Mouse (Mus musculus) kidney, postnatal 0 days (tissue): ENCODE data around the gene Ear6. TPM values are rescaled to one million over a fixed set of nuclear protein-coding genes. Genes with fewer than 3 reads are reported as not detected.
"Not testable (repeated sequence)": the region's sequence is repeated elsewhere in the genome, so short reads cannot be mapped to it uniquely, and the experiment has no call there.

Source experiments
- ATAC-seq: fragments of 200-750 bp; cut with Nextera tagmentation; replicated peaks from 2 replicates; pipeline ENCODE4 v1.8.0; 2017; ENCODE audit warnings: low read depth, moderate number of reproducible peaks, moderate TSS enrichment, moderate library complexity; ENCODE audit not compliant: low FRiP score
- DNase-seq: peaks from one replicate; pipeline ENCODE4 v3.0.0-alpha.2; 2016; ENCODE audit warnings: low spot score
- H3K27ac ChIP-seq: fragments of 300-500 bp; sonication (generic); 2 replicates; pipeline ENCODE4 v1.5.1; 2014; ENCODE audit warnings: mild to moderate bottlenecking
- H3K27me3 ChIP-seq: fragments of 300-500 bp; sonication (generic); 2 replicates; pipeline ENCODE4 v1.6.1; 2014; ENCODE audit warnings: low read length, mixed read lengths; ENCODE audit not compliant: insufficient read depth
- H3K36me3 ChIP-seq: fragments of 300-500 bp; sonication (generic); 2 replicates; pipeline ENCODE4 v1.6.1; 2014; ENCODE audit warnings: low read length, mixed read lengths; ENCODE audit not compliant: insufficient read depth
- H3K4me1 ChIP-seq: fragments of 300-500 bp; sonication (generic); replicated peaks from 2 replicates; pipeline ENCODE4 v1.6.1; 2014; ENCODE audit warnings: antibody characterized with exemption, low read length, mixed read lengths; ENCODE audit not compliant: insufficient read depth
- H3K4me2 ChIP-seq: fragments of 300-500 bp; sonication (generic); 2 replicates; pipeline ENCODE4 v1.6.1; 2014; ENCODE audit warnings: mild to moderate bottlenecking, low read length, moderate library complexity, mixed read lengths
- H3K4me3 ChIP-seq: fragments of 300-500 bp; sonication (generic); replicated peaks from 2 replicates; pipeline ENCODE4 v1.5.1; 2014; ENCODE audit warnings: low read depth, low read length
- H3K9ac ChIP-seq: fragments of 300-500 bp; sonication (generic); 2 replicates; pipeline ENCODE4 v1.6.1; 2014; ENCODE audit warnings: low read depth, low read length
- H3K9me3 ChIP-seq: fragments of 300-500 bp; sonication (generic); replicated peaks from 2 replicates; pipeline ENCODE4 v1.6.1; 2016; ENCODE audit warnings: low read length, inconsistent platforms, mixed read lengths
- CTCF ChIP-seq: IDR thresholded peaks from 2 replicates; pipeline ENCODE4 v1.5.1; 2016; ENCODE audit warnings: antibody characterized with exemption, low read depth, mild to moderate bottlenecking, moderate library complexity
- WGBS: fragments of 180-500 bp; shearing (Covaris S2); extraction: QIAGEN DNeasy Blood & Tissue Kit; methylation state at CpG from one replicate; pipeline ENCODE4 v1.1.7; 2014; 5-methylcytosine and 5-hydroxymethylcytosine counted together
- polyA plus RNA-seq: library from polyadenylated mRNA; unstranded; fragments of >200 nt; fragmentation: Nextera tagmentation; extraction: Ambion mirVana; gene quantifications from 2 replicates; pipeline ENCODE4 v1.2.1, GENCODE M21; 2015

The Ear6 gene
- not detected in 2 replicates for polyA plus RNA-seq

DNA sequence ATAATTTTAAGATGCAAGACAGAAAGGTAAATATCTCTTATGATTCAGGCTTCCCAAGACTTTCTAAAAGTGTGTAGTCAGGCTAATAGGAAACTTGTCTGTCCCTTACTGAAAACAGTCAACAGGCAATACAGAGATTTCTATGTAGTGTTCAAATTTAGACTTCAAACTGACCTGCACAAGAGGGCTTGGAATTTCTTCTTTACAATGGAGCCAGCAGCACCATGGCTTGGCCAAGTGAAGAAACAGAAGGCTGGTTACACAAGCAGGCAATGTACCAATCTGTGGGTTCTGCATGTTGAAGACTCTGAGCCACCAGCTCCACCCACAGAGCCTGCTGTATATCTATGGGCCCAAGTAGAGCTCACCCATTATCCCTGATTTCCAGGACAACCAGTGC lies at the start of gene Ear6:
Gene Ear6, plus strand, starts transcription at position 301 of the 400 bp plus-strand sequence.
- ATAC-seq: no peak
- no peaks in the 10 kb centered on the region for H3K9me3 ChIP-seq
- no peaks in the 10 kb centered on the region for H3K27me3 ChIP-seq
- H3K9ac ChIP-seq: no peak within 1 kb of the TSS
- DNase-seq: no peak
- H3K27ac ChIP-seq: no peak within 1 kb of the TSS
- H3K36me3 ChIP-seq: no peaks in the 10 kb centered on the region
- no peak for TF ChIP-seq CTCF
- no peak within 1 kb of the TSS for H3K4me2 ChIP-seq
- no peaks in the 10 kb centered on the region for H3K4me1 ChIP-seq
- no peak within 1 kb of the TSS for H3K4me3 ChIP-seq

GRCm38 (mm10) chr14:51826625-51827024 lies 26.9 kb upstream of the Ear6 start:
- Histone ChIP-seq H3K9ac (no peak overlapping the region), H3K36me3 (no peaks in the 10 kb centered on the region), H3K27ac (no peak overlapping the region), H3K27me3 (no peaks in the 10 kb centered on the region), H3K4me3 (no peak overlapping the region), H3K9me3 (no peaks in the 10 kb centered on the region), H3K4me1 (no peaks in the 10 kb centered on the region), H3K4me2 (no peak overlapping the region)
- DNase-seq (no peak), ATAC-seq (no peak)
- 62% methylated on average over 1 of the region's 1 CpGs for WGBS
- no peak for TF ChIP-seq CTCF

DNA sequence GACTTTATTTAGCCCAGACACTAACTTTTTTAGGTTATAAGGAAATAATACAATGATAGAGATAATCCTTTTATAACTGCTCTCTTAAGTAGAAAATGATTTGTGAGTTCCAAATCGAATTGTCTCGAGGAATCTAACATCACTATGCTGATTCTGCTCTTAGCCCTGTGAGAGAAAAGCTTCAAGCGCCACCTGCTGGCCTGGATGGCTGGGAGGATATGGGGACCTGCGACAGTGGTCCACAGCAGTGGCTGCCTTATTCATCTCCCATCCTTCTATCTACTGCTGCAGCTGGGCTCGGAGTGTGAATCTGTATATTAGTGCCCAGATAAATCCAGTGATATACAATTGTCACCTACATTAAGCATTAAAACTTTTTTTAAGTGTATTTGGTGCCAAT lies 25.7 kb upstream of the Ear6 start:
- H3K27me3 ChIP-seq, ATAC-seq, H3K27ac ChIP-seq, H3K4me2 ChIP-seq, H3K36me3 ChIP-seq, H3K4me1 ChIP-seq, H3K4me3 ChIP-seq, DNase-seq, H3K9ac ChIP-seq, H3K9me3 ChIP-seq: not testable (repeated sequence)
- peak; percentile 76 for TF ChIP-seq CTCF
- WGBS: 20% methylated on average over 5 of the region's 5 CpGs

DNA sequence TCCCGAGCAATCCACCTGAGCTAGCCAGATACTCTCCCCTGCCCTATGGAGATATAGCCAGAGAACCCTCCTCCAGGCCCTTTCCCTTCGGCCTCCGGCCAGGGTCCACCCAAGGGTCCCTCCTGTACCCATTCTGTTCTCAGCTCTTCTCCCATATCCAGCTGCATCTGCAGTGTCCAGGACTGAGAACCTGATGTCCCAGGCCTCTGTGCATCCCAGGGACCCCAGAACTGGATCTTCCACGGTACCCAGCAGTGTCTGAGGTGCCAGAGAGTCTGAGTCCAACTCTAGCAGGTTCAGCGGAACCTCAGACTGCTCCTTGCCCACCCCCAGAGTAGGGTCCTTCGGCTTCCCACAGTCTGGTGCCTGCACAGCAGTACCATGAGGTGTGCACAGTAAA lies 24.3 kb upstream of the Ear6 start:
- Histone ChIP-seq H3K4me3 (no peak overlapping the region), H3K36me3 (no peaks in the 10 kb centered on the region), H3K27ac (no peak overlapping the region), H3K27me3 (no peaks in the 10 kb centered on the region), H3K9ac (no peak overlapping the region), H3K4me1 (no peaks in the 10 kb centered on the region), H3K9me3 (no peaks in the 10 kb centered on the region), H3K4me2 (no peak overlapping the region)
- no peak for TF ChIP-seq CTCF
- DNase-seq: no peak
- WGBS: 85% methylated on average over 6 of the region's 6 CpGs
- ATAC-seq: no peak

DNA sequence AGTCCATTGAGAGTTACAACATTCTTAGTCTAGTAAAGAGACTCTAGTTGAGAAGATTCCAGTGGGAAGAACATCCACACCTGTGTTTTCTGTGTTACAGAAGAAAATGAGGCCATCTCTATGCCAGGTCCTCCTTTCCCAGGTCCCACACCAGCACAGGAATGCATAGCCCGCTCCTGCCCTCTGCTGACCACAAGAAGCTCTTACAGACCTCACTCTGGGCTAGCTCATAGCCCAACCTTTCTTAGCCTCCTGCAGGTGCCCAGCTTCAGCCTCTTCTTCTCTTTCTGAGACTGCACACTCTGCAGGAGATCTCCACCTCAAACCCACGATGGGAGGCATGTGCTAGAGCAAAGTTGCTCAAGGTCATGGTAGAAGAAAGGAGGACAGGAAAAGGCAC lies 15.0 kb upstream of the Ear6 start:
- not testable (repeated sequence) for H3K9ac ChIP-seq, H3K36me3 ChIP-seq, H3K9me3 ChIP-seq, H3K27ac ChIP-seq, H3K4me3 ChIP-seq, ATAC-seq, H3K4me1 ChIP-seq, H3K4me2 ChIP-seq, H3K27me3 ChIP-seq
- WGBS: 32% methylated on average over 2 of the region's 2 CpGs
- peak; percentile 30 for DNase-seq
- peak; percentile 58 for TF ChIP-seq CTCF

DNA sequence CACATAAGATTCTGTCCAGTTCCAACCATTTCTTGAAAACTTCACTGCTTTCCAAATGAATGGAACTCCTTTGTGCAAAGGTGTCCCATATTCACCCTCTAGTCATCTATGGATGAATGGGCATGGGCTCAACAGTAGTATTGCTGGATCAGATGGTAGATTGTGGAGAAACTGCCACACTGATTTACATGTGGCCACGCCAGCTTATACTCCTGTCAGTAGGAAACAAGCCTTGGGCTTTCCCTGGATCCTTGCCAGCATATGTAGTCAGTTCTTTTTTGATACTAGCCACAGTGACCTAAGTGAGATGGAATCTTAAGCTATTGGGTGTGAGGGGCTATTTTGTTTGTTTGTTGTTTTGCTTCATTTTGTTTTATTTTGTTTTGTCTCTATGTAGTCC lies 11.2 kb upstream of the Ear6 start:
- no peaks in the 10 kb centered on the region for H3K9me3 ChIP-seq
- H3K36me3 ChIP-seq: no peaks in the 10 kb centered on the region
- WGBS: 74% methylated on average over 1 of the region's 1 CpGs
- no peak overlapping the region for H3K4me3 ChIP-seq
- H3K4me1 ChIP-seq: no peaks in the 10 kb centered on the region
- no peak overlapping the region for H3K9ac ChIP-seq
- H3K27me3 ChIP-seq: no peaks in the 10 kb centered on the region
- ATAC-seq (no peak), DNase-seq (no peak)
- H3K4me2 ChIP-seq: no peak overlapping the region
- no peak for TF ChIP-seq CTCF
- H3K27ac ChIP-seq: no peak overlapping the region

DNA sequence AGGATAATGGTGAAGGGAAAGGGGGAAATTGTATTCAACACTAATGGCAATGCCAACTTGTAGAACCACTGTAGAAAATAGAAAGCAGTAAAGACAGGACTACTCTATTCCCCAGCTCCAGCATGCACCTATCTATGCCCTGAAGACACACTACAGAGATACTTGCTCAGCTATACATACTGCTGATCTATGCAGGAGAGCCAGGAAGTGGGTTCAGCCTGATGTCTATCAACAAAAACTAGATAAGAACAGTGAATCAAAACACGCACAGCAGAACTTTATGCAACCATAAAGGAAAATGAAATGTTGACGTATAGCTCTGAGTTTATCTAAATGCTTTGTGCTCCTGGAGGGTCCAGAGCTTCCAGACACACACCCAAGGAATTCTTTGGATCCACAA lies 10.7 kb upstream of the Ear6 start:
- no peaks in the 10 kb centered on the region for H3K27me3 ChIP-seq
- H3K4me1 ChIP-seq: no peaks in the 10 kb centered on the region
- WGBS: 78% methylated on average over 2 of the region's 2 CpGs
- no peak overlapping the region for H3K4me2 ChIP-seq
- no peak for TF ChIP-seq CTCF
- no peak overlapping the region for H3K4me3 ChIP-seq
- H3K9ac ChIP-seq: no peak overlapping the region
- no peaks in the 10 kb centered on the region for H3K36me3 ChIP-seq
- DNase-seq (no peak), ATAC-seq (no peak)
- no peaks in the 10 kb centered on the region for H3K9me3 ChIP-seq
- H3K27ac ChIP-seq: no peak overlapping the region
